Mouse (Mus musculus): Measurements from ENCODE around the gene Tmem184a. TPM values are rescaled to one million over a fixed set of nuclear protein-coding genes. Genes with fewer than 3 reads are reported as not detected.
A peak's percentile ranks its signal among the peaks of the same experiment; 100 is the strongest.

The Tmem184a gene
- polyA plus RNA-seq, 1 experiment from 2014 or later: 39.7 TPM

DNA sequence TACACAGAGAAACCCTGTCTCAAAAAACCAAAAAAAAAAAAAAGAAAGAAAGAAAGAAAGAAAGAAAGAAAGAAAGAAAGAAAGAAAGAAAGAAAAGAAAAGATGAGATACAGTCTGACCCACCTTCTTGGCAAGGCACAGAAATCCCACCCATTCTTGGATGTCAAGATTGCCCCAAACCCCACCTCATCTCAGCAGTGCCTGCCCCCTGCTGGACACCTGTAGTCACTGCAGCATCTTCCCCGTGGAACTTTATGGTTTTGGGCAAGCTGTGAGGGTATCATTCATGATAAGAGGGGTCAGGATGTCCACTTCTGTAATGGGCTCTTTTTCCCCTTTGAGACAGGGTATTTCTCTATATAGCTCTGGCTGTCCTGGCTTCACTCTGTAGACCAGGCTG, 2.4 kb downstream of the Tmem184a start:
- no peak for ATAC-seq (ENCODE audit: insufficient read depth, low FRiP score)
- no peak overlapping the region for H3K4me3 ChIP-seq (replicated peaks; ENCODE audit: low read length)
- H3K9ac ChIP-seq (ENCODE audit: low read length): no peak overlapping the region
- 4% methylated on average over 1 of the region's 1 CpGs for WGBS
- peaks cover 8% of the 10 kb centered on the region; the same call in 1 of the 2 replicates for H3K27me3 ChIP-seq (ENCODE audit: control insufficient read depth, insufficient read depth, low read length)
- H3K4me1 ChIP-seq (ENCODE audit: control insufficient read depth, insufficient read depth, low read length): peaks cover 12% of the 10 kb centered on the region
- no peak overlapping the region for H3K4me2 ChIP-seq (ENCODE audit: low read depth, low read length)
- no peak overlapping the region for H3K27ac ChIP-seq (ENCODE audit: low read length)
- H3K9me3 ChIP-seq (replicated peaks; ENCODE audit: control insufficient read depth, low read length): no peaks in the 10 kb centered on the region
- H3K36me3 ChIP-seq (ENCODE audit: control insufficient read depth, insufficient read depth, low read length): peaks cover 4% of the 10 kb centered on the region; the same call in 1 of the 2 replicates

DNA sequence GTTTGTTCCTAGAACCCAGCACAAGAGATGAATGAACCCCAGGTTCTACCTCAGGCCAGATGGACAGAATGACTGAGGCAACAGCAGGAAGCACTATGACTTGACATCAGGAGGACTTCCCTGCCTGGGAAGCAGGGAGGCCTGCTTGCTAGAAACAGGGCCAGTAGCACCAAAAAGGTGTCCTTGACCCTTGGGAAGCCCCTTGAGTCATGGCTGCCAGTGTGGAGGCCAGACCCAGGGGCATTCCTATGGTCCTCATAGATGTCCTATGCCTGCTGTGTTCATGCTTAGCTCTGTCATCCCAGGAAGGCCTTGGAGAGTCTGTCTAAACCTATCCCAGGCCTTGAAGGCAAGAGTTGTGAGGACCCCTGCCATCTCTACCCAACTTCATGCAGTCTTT, 3.3 kb downstream of the Tmem184a start:
- no peak overlapping the region for H3K9ac ChIP-seq (ENCODE audit: low read length)
- peaks cover 3% of the 10 kb centered on the region; the same call in 1 of the 2 replicates for H3K4me1 ChIP-seq (ENCODE audit: control insufficient read depth, insufficient read depth, low read length)
- no peak overlapping the region for H3K4me2 ChIP-seq (ENCODE audit: low read depth, low read length)
- H3K27me3 ChIP-seq (ENCODE audit: control insufficient read depth, insufficient read depth, low read length): peaks cover 8% of the 10 kb centered on the region; the same call in 1 of the 2 replicates
- no peaks in the 10 kb centered on the region for H3K9me3 ChIP-seq (replicated peaks; ENCODE audit: control insufficient read depth, low read length)
- no peaks in the 10 kb centered on the region for H3K36me3 ChIP-seq (ENCODE audit: control insufficient read depth, insufficient read depth, low read length)
- H3K4me3 ChIP-seq (replicated peaks; ENCODE audit: low read length): no peak overlapping the region
- no peak overlapping the region for H3K27ac ChIP-seq (ENCODE audit: low read length)
- no peak for ATAC-seq (ENCODE audit: insufficient read depth, low FRiP score)

DNA sequence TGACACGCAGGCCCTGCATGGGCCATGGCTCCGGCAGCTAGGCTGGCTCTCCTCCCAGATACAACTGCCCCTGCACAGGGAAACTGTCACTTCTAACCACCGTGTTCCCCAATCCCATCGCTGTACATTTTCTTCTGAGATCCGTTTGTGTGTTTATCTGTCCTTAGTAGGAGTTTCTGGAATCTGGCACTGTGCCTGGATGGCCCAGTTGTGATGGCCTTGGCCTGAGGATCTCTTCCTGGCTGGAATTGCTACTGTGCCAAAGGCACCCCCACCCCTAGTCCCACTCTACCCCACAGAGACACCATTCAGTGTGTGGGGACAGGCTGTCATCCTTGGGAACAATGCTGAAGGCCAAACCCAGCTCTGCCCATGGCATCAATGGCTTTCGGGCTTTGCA, 3.8 kb downstream of the Tmem184a start:
- 59% methylated on average over 6 of the region's 6 CpGs for WGBS

DNA sequence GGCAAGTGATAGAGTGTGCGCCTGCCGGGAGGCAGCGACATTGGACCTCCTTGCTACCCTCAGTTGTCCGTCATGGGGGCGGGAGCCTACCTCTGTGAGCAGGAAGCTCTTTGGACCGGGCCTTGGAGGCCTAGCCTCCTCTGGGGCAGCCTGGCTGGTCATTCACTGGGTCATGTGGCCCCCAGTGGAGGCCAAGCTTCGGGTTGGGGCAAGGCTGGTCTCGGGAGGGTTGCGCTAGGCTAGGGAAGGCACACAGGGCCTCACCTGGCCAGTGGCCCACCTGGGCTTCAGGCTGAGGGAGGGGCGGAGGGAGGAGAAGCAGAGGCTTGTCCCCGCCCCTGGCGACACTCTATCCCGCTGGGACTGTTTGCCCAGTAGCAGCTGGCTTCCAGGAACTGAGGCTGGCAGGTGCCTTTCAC, 5.7 kb downstream of the Tmem184a start:
- Histone ChIP-seq H3K9ac (ENCODE audit: low read length) (peak overlapping the region; percentile 73), H3K36me3 (ENCODE audit: control insufficient read depth, insufficient read depth, low read length) (no peaks in the 10 kb centered on the region), H3K4me2 (ENCODE audit: low read depth, low read length) (peak overlapping the region; percentile 43), H3K4me1 (ENCODE audit: control insufficient read depth, insufficient read depth, low read length) (peaks cover 3% of the 10 kb centered on the region; the same call in 1 of the 2 replicates), H3K4me3 (replicated peaks; ENCODE audit: low read length) (peak overlapping the region; percentile 44), H3K9me3 (replicated peaks; ENCODE audit: control insufficient read depth, low read length) (no peaks in the 10 kb centered on the region), H3K27me3 (ENCODE audit: control insufficient read depth, insufficient read depth, low read length) (peaks cover 8% of the 10 kb centered on the region; the same call in 1 of the 2 replicates), H3K27ac (ENCODE audit: low read length) (peak overlapping the region; percentile 77)
- ATAC-seq (ENCODE audit: insufficient read depth, low FRiP score): peak; percentile 69
- WGBS: 8% methylated on average over 13 of the region's 13 CpGs

More for the DNA sequence above, 3.8 kb downstream of the Tmem184a start:
- H3K27ac ChIP-seq (ENCODE audit: low read length): no peak overlapping the region; the same call in 1 of the 2 replicates
- no peaks in the 10 kb centered on the region for H3K9me3 ChIP-seq (replicated peaks; ENCODE audit: control insufficient read depth, low read length)
- H3K4me2 ChIP-seq (ENCODE audit: low read depth, low read length): no peak overlapping the region
- H3K4me3 ChIP-seq (replicated peaks; ENCODE audit: low read length): no peak overlapping the region
- H3K9ac ChIP-seq (ENCODE audit: low read length): no peak overlapping the region
- H3K36me3 ChIP-seq (ENCODE audit: control insufficient read depth, insufficient read depth, low read length): no peaks in the 10 kb centered on the region
- peaks cover 8% of the 10 kb centered on the region; the same call in 1 of the 2 replicates for H3K27me3 ChIP-seq (ENCODE audit: control insufficient read depth, insufficient read depth, low read length)
- H3K4me1 ChIP-seq (ENCODE audit: control insufficient read depth, insufficient read depth, low read length): peaks cover 3% of the 10 kb centered on the region; the same call in 1 of the 2 replicates
- ATAC-seq (ENCODE audit: insufficient read depth, low FRiP score): no peak

DNA sequence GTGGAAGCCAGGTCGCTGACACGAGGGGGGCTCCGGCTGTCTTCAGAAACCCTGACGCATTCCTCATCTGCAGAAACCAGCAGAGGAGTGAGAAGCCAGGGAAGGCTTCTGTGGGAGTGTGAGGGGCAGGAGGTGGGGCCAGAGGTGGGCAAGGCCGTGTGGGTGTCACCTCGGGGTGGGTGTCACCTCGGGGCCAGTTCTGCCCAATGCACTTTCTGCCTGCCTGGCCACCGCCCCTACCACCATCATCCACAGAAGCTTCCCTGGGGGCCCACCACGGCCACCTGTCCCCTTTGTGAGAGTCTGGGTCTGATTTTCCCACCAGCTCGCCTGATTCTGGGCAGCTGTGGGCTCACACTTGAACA, 6.6 kb downstream of the Tmem184a start:
- peak overlapping the region; percentile 44 for H3K4me3 ChIP-seq (replicated peaks; ENCODE audit: low read length)
- ATAC-seq (ENCODE audit: insufficient read depth, low FRiP score): peak; percentile 59
- H3K27me3 ChIP-seq (ENCODE audit: control insufficient read depth, insufficient read depth, low read length): peaks cover 8% of the 10 kb centered on the region; the same call in 1 of the 2 replicates
- H3K4me2 ChIP-seq (ENCODE audit: low read depth, low read length): peak overlapping the region; percentile 43
- H3K4me1 ChIP-seq (ENCODE audit: control insufficient read depth, insufficient read depth, low read length): peaks cover 3% of the 10 kb centered on the region; the same call in 1 of the 2 replicates
- H3K9me3 ChIP-seq (replicated peaks; ENCODE audit: control insufficient read depth, low read length): no peaks in the 10 kb centered on the region
- H3K27ac ChIP-seq (ENCODE audit: low read length): peak overlapping the region; percentile 77
- WGBS: 34% methylated on average over 10 of the region's 10 CpGs
- peak overlapping the region; percentile 73 for H3K9ac ChIP-seq (ENCODE audit: low read length)
- H3K36me3 ChIP-seq (ENCODE audit: control insufficient read depth, insufficient read depth, low read length): no peaks in the 10 kb centered on the region

DNA sequence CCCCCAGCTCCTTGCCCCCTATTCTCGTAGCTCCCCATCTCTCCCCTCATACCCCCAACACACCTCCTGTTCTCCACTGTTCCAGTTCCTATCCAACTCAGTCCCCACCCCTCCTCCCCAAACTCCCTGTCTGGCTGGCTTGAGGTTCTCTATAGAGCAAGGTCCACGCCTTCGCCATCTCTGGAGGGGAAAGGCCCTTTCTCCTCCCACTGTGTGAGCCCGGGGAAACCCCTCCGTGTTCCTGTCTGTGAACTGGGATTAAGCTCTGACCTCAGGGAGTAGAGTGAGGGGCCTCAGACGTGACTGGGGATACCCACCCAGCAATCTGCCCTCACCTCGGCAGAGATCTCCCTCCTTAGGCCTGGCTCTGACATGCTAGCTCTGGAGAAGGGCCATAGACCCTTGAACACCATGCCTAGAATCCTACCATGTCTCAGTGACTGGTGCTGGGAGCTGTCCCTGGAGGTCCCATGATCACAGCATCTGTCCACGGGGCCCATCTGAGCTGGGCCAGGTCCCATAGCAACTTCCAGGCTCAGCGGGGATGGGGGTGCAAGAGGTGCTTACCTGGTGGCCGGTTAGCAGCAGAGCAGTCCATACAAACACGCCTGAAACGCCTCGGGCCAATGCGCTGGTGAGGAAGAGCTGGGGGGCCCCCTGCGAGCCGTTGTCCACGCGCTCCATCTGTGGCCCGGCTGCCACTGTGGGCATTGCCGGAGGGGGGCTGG, 7.2 kb downstream of the Tmem184a start:
- Histone ChIP-seq H3K36me3 (ENCODE audit: control insufficient read depth, insufficient read depth, low read length) (no peaks in the 10 kb centered on the region), H3K9me3 (replicated peaks; ENCODE audit: control insufficient read depth, low read length) (no peaks in the 10 kb centered on the region), H3K4me3 (replicated peaks; ENCODE audit: low read length) (peak overlapping the region; percentile 44; the same call in 1 of the 2 replicates), H3K27ac (ENCODE audit: low read length) (peak overlapping the region; percentile 15; the same call in 1 of the 2 replicates), H3K4me2 (ENCODE audit: low read depth, low read length) (peak overlapping the region; percentile 43), H3K27me3 (ENCODE audit: control insufficient read depth, insufficient read depth, low read length) (peaks cover 8% of the 10 kb centered on the region; the same call in 1 of the 2 replicates), H3K4me1 (ENCODE audit: control insufficient read depth, insufficient read depth, low read length) (peaks cover 3% of the 10 kb centered on the region; the same call in 1 of the 2 replicates), H3K9ac (ENCODE audit: low read length) (peak overlapping the region; percentile 50)
- WGBS: 56% methylated on average over 20 of the region's 20 CpGs
- ATAC-seq (ENCODE audit: insufficient read depth, low FRiP score): 0 out of 2 replicates have a peak, but pooled peaks have one; percentile 1

DNA sequence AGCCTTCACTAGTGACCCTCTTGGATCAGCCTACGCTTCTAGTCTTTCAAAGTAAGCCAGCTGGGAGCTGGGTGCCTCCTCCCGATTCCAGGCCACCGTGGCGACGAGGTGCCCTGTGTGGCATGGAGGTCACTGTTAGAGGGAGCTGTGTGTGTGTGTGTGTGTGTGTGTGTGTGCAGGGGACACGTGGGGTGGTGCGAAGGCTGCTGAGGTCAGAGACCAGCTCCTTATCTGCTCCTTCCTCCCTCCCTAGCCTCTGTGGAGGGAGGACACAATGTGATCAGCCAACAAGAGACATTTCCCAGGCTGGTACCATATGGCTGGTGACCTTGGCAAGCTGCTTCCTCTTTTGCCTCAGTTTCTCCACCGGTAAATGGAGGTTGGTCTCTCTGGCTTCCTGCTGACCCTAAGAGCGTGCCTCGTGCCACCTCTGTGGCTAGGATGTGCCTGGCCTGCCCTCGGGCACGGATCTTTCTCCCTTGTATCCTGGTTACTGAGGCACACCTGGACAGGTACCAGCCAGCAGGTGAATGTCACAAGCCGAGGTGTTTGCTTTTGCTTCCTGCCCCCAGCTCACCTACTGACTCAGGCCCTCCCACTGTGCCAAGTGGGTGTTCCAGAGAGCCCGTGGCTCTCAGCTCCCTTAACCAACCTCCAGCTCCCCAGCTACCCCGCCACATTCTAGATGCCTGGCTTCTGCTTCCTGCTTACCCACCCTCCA, 7.9 kb downstream of the Tmem184a start:
- H3K9ac ChIP-seq (ENCODE audit: low read length): no peak overlapping the region
- H3K27ac ChIP-seq (ENCODE audit: low read length): no peak overlapping the region
- H3K4me2 ChIP-seq (ENCODE audit: low read depth, low read length): no peak overlapping the region

DNA sequence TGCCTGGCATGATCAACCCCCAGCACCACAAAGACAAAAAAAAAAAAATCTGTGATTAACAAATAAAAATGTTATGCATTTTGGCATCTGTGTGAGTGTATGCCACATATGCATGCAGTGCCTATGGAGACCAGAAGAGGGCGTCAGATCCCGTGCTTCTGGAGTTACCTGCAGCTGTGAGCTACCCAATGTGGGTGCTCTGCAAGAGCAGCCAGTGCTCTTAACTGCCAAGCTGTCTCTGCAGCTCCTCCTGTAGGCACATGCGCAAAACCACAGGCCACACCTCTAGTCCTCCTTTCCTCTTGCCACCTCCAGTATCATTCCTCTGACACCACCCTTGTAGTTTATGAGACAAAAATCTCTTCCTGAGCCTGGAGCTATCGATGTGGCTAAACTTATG, 10.3 kb downstream of the Tmem184a start:
- peaks cover 8% of the 10 kb centered on the region; the same call in 1 of the 2 replicates for H3K27me3 ChIP-seq (ENCODE audit: control insufficient read depth, insufficient read depth, low read length)
- ATAC-seq (ENCODE audit: insufficient read depth, low FRiP score): no peak
- 57% methylated on average over 4 of the region's 4 CpGs for WGBS
- no peaks in the 10 kb centered on the region for H3K36me3 ChIP-seq (ENCODE audit: control insufficient read depth, insufficient read depth, low read length)
- H3K4me1 ChIP-seq (ENCODE audit: control insufficient read depth, insufficient read depth, low read length): peaks cover 9% of the 10 kb centered on the region; the same call in 1 of the 2 replicates
- H3K27ac ChIP-seq (ENCODE audit: low read length): no peak overlapping the region
- H3K9ac ChIP-seq (ENCODE audit: low read length): no peak overlapping the region
- H3K9me3 ChIP-seq (replicated peaks; ENCODE audit: control insufficient read depth, low read length): no peaks in the 10 kb centered on the region
- H3K4me3 ChIP-seq (replicated peaks; ENCODE audit: low read length): no peak overlapping the region
- no peak overlapping the region for H3K4me2 ChIP-seq (ENCODE audit: low read depth, low read length)

More for the DNA sequence above, 7.9 kb downstream of the Tmem184a start:
- H3K27me3 ChIP-seq (ENCODE audit: control insufficient read depth, insufficient read depth, low read length): peaks cover 8% of the 10 kb centered on the region; the same call in 1 of the 2 replicates
- no peak overlapping the region for H3K4me3 ChIP-seq (replicated peaks; ENCODE audit: low read length)
- peak; percentile 31; the same call in 1 of the 2 replicates for ATAC-seq (ENCODE audit: insufficient read depth, low FRiP score)
- no peaks in the 10 kb centered on the region for H3K9me3 ChIP-seq (replicated peaks; ENCODE audit: control insufficient read depth, low read length)
- peaks cover 3% of the 10 kb centered on the region; the same call in 1 of the 2 replicates for H3K4me1 ChIP-seq (ENCODE audit: control insufficient read depth, insufficient read depth, low read length)
- 66% methylated on average over 15 of the region's 15 CpGs for whole genome bisulfite sequencing
- H3K36me3 ChIP-seq (ENCODE audit: control insufficient read depth, insufficient read depth, low read length): no peaks in the 10 kb centered on the region

DNA sequence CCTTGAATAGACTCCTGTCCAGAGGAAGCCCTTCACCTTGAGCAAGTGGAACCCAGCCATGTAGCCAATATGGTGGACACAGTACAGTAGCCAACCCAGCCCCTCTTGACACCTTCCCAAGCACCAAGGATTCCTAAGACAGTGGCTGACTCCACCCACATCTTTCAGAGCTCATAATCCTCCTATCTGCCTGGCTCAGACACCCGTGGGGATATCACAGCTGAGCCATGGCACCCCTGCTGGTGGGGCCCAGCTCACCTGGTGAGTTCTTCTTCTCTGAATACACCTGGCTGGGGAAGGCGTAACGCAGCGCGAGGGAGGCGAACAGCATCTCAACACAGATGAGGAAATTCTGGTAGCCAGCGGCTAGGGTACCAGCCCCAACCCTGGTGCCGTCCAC, 13.8 kb downstream of the Tmem184a start:
- ATAC-seq (ENCODE audit: insufficient read depth, low FRiP score): no peak

More for the DNA sequence above, 13.8 kb downstream of the Tmem184a start:
- 88% methylated on average over 8 of the region's 8 CpGs for WGBS
- Histone ChIP-seq H3K9ac (ENCODE audit: low read length) (no peak overlapping the region), H3K4me1 (ENCODE audit: control insufficient read depth, insufficient read depth, low read length) (peaks cover 19% of the 10 kb centered on the region), H3K36me3 (ENCODE audit: control insufficient read depth, insufficient read depth, low read length) (no peaks in the 10 kb centered on the region), H3K9me3 (replicated peaks; ENCODE audit: control insufficient read depth, low read length) (no peaks in the 10 kb centered on the region), H3K4me3 (replicated peaks; ENCODE audit: low read length) (no peak overlapping the region), H3K4me2 (ENCODE audit: low read depth, low read length) (no peak overlapping the region), H3K27me3 (ENCODE audit: control insufficient read depth, insufficient read depth, low read length) (no peaks in the 10 kb centered on the region), H3K27ac (ENCODE audit: low read length) (no peak overlapping the region)

Data from stomach, embryonic 16.5 days (tissue).